Mouse (Mus musculus): Measurements from ENCODE around the gene Egfr. TPM values are rescaled to one million over a fixed set of nuclear protein-coding genes. Genes with fewer than 3 reads are reported as not detected.

Gene Egfr
- polyA plus RNA-seq, 1 experiment from 2014 or later, result 9.2 TPM

DNA sequence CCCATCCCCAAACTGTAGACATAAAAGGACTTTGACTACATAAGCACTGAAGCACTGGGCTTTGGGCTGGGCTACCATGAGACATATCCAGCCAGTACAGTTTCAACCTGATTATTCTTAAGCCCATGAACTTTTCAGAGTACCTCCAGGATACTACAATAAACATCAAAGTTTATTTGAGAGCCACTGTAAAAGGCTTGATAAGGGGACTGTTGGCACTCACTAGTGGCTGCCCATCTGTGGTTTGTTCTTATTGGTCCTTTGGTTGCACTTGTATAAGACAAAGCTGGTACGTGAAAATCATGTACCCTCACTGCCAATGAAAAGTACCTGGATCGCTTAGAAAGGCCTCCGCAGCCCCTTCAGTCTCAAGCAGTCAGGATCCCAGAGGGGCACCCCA lies 162.8 kb downstream of the Egfr start:
- no peaks in the 10 kb centered on the region for H3K9me3 ChIP-seq (ENCODE audit: low read depth, low read length)
- 78% methylated on average over 3 of the region's 3 CpGs for WGBS
- no peaks in the 10 kb centered on the region for H3K27me3 ChIP-seq (ENCODE audit: insufficient read depth, low read length)
- H3K27ac ChIP-seq (ENCODE audit: low read depth), result no peak overlapping the region
- ATAC-seq (ENCODE audit: insufficient read depth) (no peak), DNase-seq (no peak)
- no peak for TF ChIP-seq CTCF (IDR thresholded peaks at IDR 0.05; ENCODE audit: low read depth)
- no peak overlapping the region for H3K9ac ChIP-seq
- no peak overlapping the region for H3K4me3 ChIP-seq (ENCODE audit: low read depth, low read length)
- no peak overlapping the region for H3K4me2 ChIP-seq
- no peaks in the 10 kb centered on the region for H3K4me1 ChIP-seq (ENCODE audit: insufficient read depth)
- peaks cover 6% of the 10 kb centered on the region; the same call in 1 of the 2 replicates for H3K36me3 ChIP-seq (ENCODE audit: insufficient read depth)

DNA sequence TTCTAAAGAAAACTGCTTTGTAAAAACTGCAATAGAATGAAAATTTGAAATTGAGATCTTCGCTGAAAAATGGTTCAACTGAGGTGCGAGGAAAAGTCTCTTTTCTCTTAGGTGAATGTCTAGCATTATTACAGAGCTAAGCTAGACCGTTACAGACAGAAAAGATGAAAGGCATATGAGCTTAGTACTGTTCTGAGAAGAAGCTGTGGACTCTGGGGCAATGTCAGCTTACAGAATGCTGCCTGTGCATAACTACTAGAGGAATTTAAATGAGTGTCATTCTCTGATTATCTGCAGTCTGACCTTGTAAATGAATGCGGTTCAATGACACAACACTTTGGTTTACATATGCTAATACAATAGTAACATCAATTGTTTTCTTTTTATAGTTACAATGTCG lies 163.8 kb downstream of the Egfr start:
- Histone ChIP-seq H3K4me3 (ENCODE audit: low read depth, low read length) (no peak overlapping the region), H3K27me3 (ENCODE audit: insufficient read depth, low read length) (no peaks in the 10 kb centered on the region), H3K9ac (no peak overlapping the region), H3K9me3 (ENCODE audit: low read depth, low read length) (no peaks in the 10 kb centered on the region), H3K27ac (ENCODE audit: low read depth) (no peak overlapping the region), H3K4me1 (ENCODE audit: insufficient read depth) (no peaks in the 10 kb centered on the region), H3K4me2 (no peak overlapping the region), H3K36me3 (ENCODE audit: insufficient read depth) (peaks cover 6% of the 10 kb centered on the region; the same call in 1 of the 2 replicates)
- DNase-seq (no peak), ATAC-seq (ENCODE audit: insufficient read depth) (no peak)
- 72% methylated on average over 5 of the region's 5 CpGs for WGBS
- no peak for TF ChIP-seq CTCF (IDR thresholded peaks at IDR 0.05; ENCODE audit: low read depth)

GRCm38 (mm10) chr11:16917512-16917911 lies 165.5 kb downstream of the Egfr start:
- no peaks in the 10 kb centered on the region for H3K36me3 ChIP-seq (ENCODE audit: insufficient read depth)
- H3K27ac ChIP-seq (ENCODE audit: low read depth), result no peak overlapping the region
- no peaks in the 10 kb centered on the region for H3K9me3 ChIP-seq (ENCODE audit: low read depth, low read length)
- DNase-seq (no peak), ATAC-seq (ENCODE audit: insufficient read depth) (no peak)
- H3K27me3 ChIP-seq (ENCODE audit: insufficient read depth, low read length), result no peaks in the 10 kb centered on the region
- H3K4me3 ChIP-seq (ENCODE audit: low read depth, low read length), result no peak overlapping the region
- H3K9ac ChIP-seq, result no peak overlapping the region
- WGBS, result 92% methylated on average over 2 of the region's 2 CpGs
- no peak for TF ChIP-seq CTCF (IDR thresholded peaks at IDR 0.05; ENCODE audit: low read depth)
- H3K4me2 ChIP-seq, result no peak overlapping the region
- no peaks in the 10 kb centered on the region for H3K4me1 ChIP-seq (ENCODE audit: insufficient read depth)

DNA sequence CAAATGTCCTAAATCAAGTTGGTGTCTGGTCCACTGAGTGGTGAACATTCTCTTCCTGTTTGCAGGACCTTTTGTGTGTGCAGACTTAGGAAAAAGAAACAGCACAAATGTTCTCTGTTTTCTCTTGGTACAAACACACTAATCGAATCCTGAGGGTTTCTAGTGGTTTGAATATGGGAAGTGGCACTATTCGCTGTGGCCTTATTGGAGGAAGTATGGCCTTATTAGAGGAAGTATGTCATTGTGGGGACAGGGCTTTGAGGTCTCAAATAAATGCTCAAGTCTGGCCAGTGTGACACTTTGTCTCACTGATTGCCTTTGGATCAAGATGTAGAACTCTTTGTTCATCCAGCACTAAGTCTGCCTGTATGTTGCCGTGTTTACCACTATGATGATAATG lies 180.2 kb downstream of the Egfr start:
- Histone ChIP-seq H3K9ac (no peak overlapping the region), H3K36me3 (ENCODE audit: insufficient read depth) (no peaks in the 10 kb centered on the region), H3K9me3 (ENCODE audit: low read depth, low read length) (no peaks in the 10 kb centered on the region), H3K4me2 (no peak overlapping the region), H3K4me1 (ENCODE audit: insufficient read depth) (no peaks in the 10 kb centered on the region), H3K27me3 (ENCODE audit: insufficient read depth, low read length) (no peaks in the 10 kb centered on the region), H3K27ac (ENCODE audit: low read depth) (no peak overlapping the region), H3K4me3 (ENCODE audit: low read depth, low read length) (no peak overlapping the region)
- WGBS, result 85% methylated on average over 3 of the region's 3 CpGs
- no peak for DNase-seq
- no peak for TF ChIP-seq CTCF (IDR thresholded peaks at IDR 0.05; ENCODE audit: low read depth)
- no peak for ATAC-seq (ENCODE audit: insufficient read depth)

DNA sequence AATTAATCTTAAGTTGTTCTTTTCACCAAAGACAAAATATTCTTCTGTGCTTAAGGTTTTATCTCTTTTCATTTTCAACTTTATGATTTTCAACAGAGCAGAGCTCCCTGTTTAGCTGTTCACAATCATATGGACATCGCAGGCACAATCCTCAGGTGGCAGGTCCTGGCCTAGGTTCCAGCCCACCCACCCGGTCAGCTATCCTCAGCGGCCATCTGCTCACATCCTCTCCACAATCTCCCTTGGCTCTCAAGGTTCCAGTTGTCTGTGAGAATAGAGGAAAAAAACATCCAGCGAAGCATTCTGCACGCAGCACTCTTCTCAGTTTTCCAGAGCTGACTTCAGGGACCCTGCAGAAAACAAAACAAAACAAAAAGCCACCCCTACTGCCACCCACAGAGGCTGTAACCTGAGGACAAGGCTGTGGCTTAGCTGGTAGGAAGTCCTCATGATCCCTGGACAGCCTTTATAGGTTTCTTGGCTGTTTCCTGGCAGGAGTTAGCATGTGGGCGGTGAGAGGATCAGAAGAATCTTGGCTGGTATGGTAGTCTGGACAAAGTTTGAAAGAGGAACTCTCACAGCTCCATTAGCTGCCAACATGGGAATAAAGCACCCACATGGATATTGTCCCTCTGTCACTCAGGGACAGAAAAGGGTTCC lies 183.7 kb downstream of the Egfr start:
- WGBS, result 76% methylated on average over 6 of the region's 6 CpGs
- Histone ChIP-seq H3K27ac (ENCODE audit: low read depth) (no peak overlapping the region), H3K4me1 (ENCODE audit: insufficient read depth) (no peaks in the 10 kb centered on the region), H3K36me3 (ENCODE audit: insufficient read depth) (no peaks in the 10 kb centered on the region), H3K4me2 (no peak overlapping the region), H3K9me3 (ENCODE audit: low read depth, low read length) (no peaks in the 10 kb centered on the region), H3K4me3 (ENCODE audit: low read depth, low read length) (no peak overlapping the region), H3K9ac (no peak overlapping the region), H3K27me3 (ENCODE audit: insufficient read depth, low read length) (no peaks in the 10 kb centered on the region)
- DNase-seq (no peak), ATAC-seq (ENCODE audit: insufficient read depth) (no peak)
- no peak for TF ChIP-seq CTCF (IDR thresholded peaks at IDR 0.05; ENCODE audit: low read depth)

DNA sequence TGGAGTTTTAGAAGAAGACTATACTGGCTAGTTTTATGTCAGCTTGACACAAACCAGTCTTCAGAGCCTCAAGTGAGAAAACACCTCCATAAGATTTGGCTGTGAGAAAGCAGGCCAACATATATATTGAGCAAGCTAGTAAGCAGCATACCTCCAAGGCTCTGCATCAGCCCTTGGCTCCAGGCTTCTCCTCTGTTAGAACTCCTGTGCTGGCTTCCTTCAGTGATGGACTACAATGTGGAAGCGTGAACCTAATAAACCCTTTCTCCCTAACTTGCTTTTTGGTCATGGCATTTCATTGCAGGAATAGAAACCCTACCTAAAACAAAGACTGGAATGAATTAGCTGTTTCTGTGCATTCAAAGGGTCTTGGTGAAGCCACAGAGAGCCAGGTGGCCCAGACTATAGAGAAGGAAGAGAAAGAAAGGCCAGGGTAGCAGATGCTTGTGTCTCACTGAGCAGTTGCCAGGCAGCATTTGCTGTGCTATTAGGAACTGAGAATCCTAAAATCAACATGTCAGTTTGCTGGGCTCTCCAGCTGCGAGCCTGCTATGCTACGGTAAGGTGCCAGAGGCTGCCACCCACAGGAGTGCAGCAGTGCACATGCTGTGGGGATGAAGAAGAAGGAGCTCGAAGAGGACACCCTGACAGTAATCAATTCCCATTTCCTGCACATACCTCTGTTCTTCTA lies 189.2 kb downstream of the Egfr start:
- Histone ChIP-seq H3K9me3 (ENCODE audit: low read depth, low read length) (no peaks in the 10 kb centered on the region), H3K4me2 (no peak overlapping the region), H3K27ac (ENCODE audit: low read depth) (no peak overlapping the region), H3K4me1 (ENCODE audit: insufficient read depth) (no peaks in the 10 kb centered on the region), H3K9ac (no peak overlapping the region), H3K4me3 (ENCODE audit: low read depth, low read length) (no peak overlapping the region), H3K36me3 (ENCODE audit: insufficient read depth) (no peaks in the 10 kb centered on the region), H3K27me3 (ENCODE audit: insufficient read depth, low read length) (no peaks in the 10 kb centered on the region)
- no peak for TF ChIP-seq CTCF (IDR thresholded peaks at IDR 0.05; ENCODE audit: low read depth)
- 45% methylated on average over 4 of the region's 4 CpGs for WGBS
- DNase-seq, result peak; percentile 20
- ATAC-seq (ENCODE audit: insufficient read depth), result no peak

DNA sequence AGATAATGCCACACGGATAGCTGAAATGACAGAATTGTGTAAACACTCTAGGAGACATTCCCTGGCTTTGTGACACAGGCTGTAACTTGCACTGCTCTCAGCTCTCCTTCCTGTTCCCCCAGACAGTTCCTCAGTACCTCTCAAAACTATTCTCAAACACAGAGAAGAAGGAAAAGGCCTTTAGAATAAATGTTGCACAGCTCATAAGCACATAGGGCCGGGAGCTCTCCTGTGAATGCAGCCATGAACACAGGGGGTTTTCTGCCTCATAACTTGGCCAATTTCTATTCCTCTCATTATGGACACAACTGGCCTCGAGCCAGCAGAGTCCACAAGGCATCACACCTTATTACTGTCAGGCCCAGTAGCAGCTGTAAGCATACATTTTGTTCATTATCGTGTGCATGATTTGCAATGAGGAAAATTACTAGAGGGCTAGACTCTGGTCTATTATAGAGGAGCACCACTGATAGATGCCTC lies 190.0 kb downstream of the Egfr start:
- H3K9ac ChIP-seq, result no peak overlapping the region
- H3K4me1 ChIP-seq (ENCODE audit: insufficient read depth), result no peaks in the 10 kb centered on the region
- TF ChIP-seq CTCF (IDR thresholded peaks at IDR 0.05; ENCODE audit: low read depth), result no peak
- H3K27ac ChIP-seq (ENCODE audit: low read depth), result no peak overlapping the region
- no peak overlapping the region for H3K4me3 ChIP-seq (ENCODE audit: low read depth, low read length)
- peak; percentile 56; the same call in 1 of the 2 replicates for ATAC-seq (ENCODE audit: insufficient read depth)
- peak; percentile 57 for DNase-seq
- no peaks in the 10 kb centered on the region for H3K36me3 ChIP-seq (ENCODE audit: insufficient read depth)
- no peaks in the 10 kb centered on the region for H3K9me3 ChIP-seq (ENCODE audit: low read depth, low read length)
- no peaks in the 10 kb centered on the region for H3K27me3 ChIP-seq (ENCODE audit: insufficient read depth, low read length)
- H3K4me2 ChIP-seq, result no peak overlapping the region
- 37% methylated on average over 4 of the region's 4 CpGs for WGBS
